Mouse (Mus musculus): ENCODE measurements around the gene Syngr1. TPM values are rescaled to one million over a fixed set of nuclear protein-coding genes. Genes with fewer than 3 reads are reported as not detected.

Syngr1 gene
- polyA plus RNA-seq, 1 experiment from 2014 or later: 32.8 TPM

GRCm38 (mm10) chr15:80157197-80157943 is 66.2 kb downstream of the Syngr1 start:
- Histone ChIP-seq H3K4me3 (replicated peaks) (no peak overlapping the region), H3K4me1 (peaks cover 33% of the 10 kb centered on the region), H3K36me3 (peaks cover 62% of the 10 kb centered on the region), H3K4me2 (no peak overlapping the region), H3K9ac (no peak overlapping the region), H3K9me3 (no peaks in the 10 kb centered on the region), H3K27me3 (replicated peaks) (no peaks in the 10 kb centered on the region), H3K27ac (peak overlapping the region; percentile 91)
- 82% methylated on average over 22 of the region's 22 CpGs for WGBS
- ATAC-seq (ENCODE audit: insufficient read depth, low FRiP score, low read depth): no peak

DNA sequence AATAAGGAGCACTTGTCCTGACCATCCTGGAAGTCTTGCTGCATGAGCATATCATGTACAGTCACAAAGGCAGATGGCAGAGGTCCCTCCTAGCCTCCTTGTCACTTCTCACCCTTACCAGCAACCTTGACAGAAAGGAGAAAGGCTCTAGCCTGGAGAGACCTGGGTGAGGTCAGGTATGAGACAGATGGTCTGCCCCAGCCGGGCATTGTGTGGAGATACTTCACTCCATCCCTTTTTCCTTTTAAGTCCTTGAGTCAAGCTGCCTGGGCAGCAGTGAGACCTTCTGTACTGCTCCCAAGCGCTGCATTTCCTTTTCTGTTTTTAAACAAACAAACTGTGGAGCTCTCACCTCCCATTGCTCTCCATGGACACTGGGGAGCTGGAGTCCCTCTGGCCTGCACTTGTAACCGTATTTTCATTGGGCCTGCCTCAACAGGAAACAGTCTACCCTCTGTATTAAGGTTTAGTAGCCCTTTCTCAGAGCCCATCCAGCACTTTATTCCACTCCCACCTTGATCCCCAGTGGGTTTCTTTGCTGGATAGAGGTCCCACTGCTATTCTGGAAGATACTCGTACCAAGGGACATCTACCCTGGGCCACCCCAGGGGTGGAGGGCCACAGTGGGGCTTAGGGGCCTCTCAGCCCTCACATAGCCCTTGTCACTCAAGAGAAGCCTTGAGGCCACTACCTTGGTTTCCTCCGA is 67.0 kb downstream of the Syngr1 start:
- Histone ChIP-seq H3K27ac (peak overlapping the region; percentile 91), H3K9ac (no peak overlapping the region), H3K9me3 (no peaks in the 10 kb centered on the region), H3K36me3 (peaks cover 55% of the 10 kb centered on the region), H3K4me3 (replicated peaks) (no peak overlapping the region), H3K4me2 (no peak overlapping the region), H3K4me1 (peaks cover 33% of the 10 kb centered on the region), H3K27me3 (replicated peaks) (no peaks in the 10 kb centered on the region)
- WGBS: 62% methylated on average over 5 of the region's 5 CpGs
- ATAC-seq (ENCODE audit: insufficient read depth, low FRiP score, low read depth): no peak

- no peak overlapping the region for H3K4me2 ChIP-seq
- ATAC-seq (ENCODE audit: insufficient read depth, low FRiP score, low read depth): no peak
- H3K36me3 ChIP-seq: peaks cover 50% of the 10 kb centered on the region
- WGBS: 42% methylated on average over 4 of the region's 4 CpGs
- H3K9ac ChIP-seq: no peak overlapping the region
- peak overlapping the region; percentile 91 for H3K27ac ChIP-seq
- H3K9me3 ChIP-seq: no peaks in the 10 kb centered on the region
- no peaks in the 10 kb centered on the region for H3K27me3 ChIP-seq (replicated peaks)
- no peak overlapping the region for H3K4me3 ChIP-seq (replicated peaks)
- H3K4me1 ChIP-seq: peaks cover 33% of the 10 kb centered on the region
Measured at GRCm38 (mm10) chr15:80158707-80159090, 67.6 kb downstream of the Syngr1 start.

DNA sequence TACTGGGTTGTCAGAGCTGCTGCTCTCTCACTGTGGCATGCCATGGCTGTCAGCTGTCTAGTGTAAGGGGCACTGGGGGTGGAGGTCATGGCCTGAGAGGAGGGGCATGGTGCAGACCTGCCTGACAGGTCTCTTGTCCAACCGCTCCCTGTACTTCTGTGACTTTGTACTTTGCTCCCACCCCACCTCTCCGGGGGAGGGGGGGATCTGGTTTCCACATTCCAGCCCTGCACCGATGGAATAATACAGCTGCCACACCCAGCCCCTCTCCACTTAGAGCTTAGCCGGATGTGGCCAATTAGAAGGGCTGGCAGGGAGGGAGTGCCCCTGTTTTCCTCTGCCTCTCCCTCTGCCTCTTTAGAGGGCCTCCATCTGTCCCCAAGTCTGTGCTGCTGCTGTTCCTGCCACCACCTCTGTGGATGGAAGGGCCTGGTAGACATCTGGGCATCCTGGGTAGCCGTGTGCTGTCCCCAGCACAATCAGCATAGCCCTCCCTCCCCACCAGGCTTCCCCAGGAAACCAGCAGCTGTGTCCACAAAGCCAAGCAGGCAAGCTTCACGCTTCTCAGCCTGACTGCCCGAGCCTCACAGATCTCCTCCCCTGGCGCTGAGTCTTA is 68.3 kb downstream of the Syngr1 start:
- H3K9ac ChIP-seq: no peak overlapping the region; the same call in 1 of the 2 replicates
- 39% methylated on average over 8 of the region's 8 CpGs for WGBS
- peak; percentile 91 for ATAC-seq (ENCODE audit: insufficient read depth, low FRiP score, low read depth)

GRCm38 (mm10) chr15:80160223-80160622 is 69.1 kb downstream of the Syngr1 start:
- Histone ChIP-seq H3K4me2 (no peak overlapping the region; the same call in 1 of the 2 replicates), H3K9ac (no peak overlapping the region)
- 75% methylated on average over 13 of the region's 13 CpGs for WGBS

More for the DNA sequence above, 68.3 kb downstream of the Syngr1 start:
- H3K4me1 ChIP-seq: peaks cover 33% of the 10 kb centered on the region
- H3K4me3 ChIP-seq (replicated peaks): no peak overlapping the region
- H3K27me3 ChIP-seq (replicated peaks): no peaks in the 10 kb centered on the region
- no peaks in the 10 kb centered on the region for H3K9me3 ChIP-seq
- peak overlapping the region; percentile 13 for H3K4me2 ChIP-seq
- peaks cover 44% of the 10 kb centered on the region for H3K36me3 ChIP-seq
- peak overlapping the region; percentile 91 for H3K27ac ChIP-seq

GRCm38 (mm10) chr15:80160726-80161125 is 69.6 kb downstream of the Syngr1 start:
- Histone ChIP-seq H3K36me3 (peaks cover 35% of the 10 kb centered on the region), H3K4me1 (peaks cover 33% of the 10 kb centered on the region), H3K27ac (peak overlapping the region; percentile 91), H3K4me2 (no peak overlapping the region), H3K27me3 (replicated peaks) (no peaks in the 10 kb centered on the region), H3K4me3 (replicated peaks) (no peak overlapping the region), H3K9ac (no peak overlapping the region), H3K9me3 (no peaks in the 10 kb centered on the region)
- WGBS: 87% methylated on average over 4 of the region's 4 CpGs
- no peak for ATAC-seq (ENCODE audit: insufficient read depth, low FRiP score, low read depth)

More at GRCm38 (mm10) chr15:80160223-80160622, 69.1 kb downstream of the Syngr1 start:
- Histone ChIP-seq H3K27ac (peak overlapping the region; percentile 91), H3K4me3 (replicated peaks) (no peak overlapping the region), H3K36me3 (peaks cover 40% of the 10 kb centered on the region), H3K4me1 (peaks cover 33% of the 10 kb centered on the region), H3K9me3 (no peaks in the 10 kb centered on the region), H3K27me3 (replicated peaks) (no peaks in the 10 kb centered on the region)
- no peak for ATAC-seq (ENCODE audit: insufficient read depth, low FRiP score, low read depth)

GRCm38 (mm10) chr15:80161199-80161598 is 70.1 kb downstream of the Syngr1 start:
- no peak overlapping the region; the same call in 1 of the 2 replicates for H3K9ac ChIP-seq
- H3K27ac ChIP-seq: peak overlapping the region; percentile 91; the same call in 1 of the 2 replicates
- peaks cover 33% of the 10 kb centered on the region for H3K36me3 ChIP-seq
- H3K4me2 ChIP-seq: no peak overlapping the region
- H3K4me1 ChIP-seq: peaks cover 33% of the 10 kb centered on the region
- no peak overlapping the region for H3K4me3 ChIP-seq (replicated peaks)
- no peaks in the 10 kb centered on the region for H3K9me3 ChIP-seq
- ATAC-seq (ENCODE audit: insufficient read depth, low FRiP score, low read depth): no peak
- 91% methylated on average over 3 of the region's 3 CpGs for WGBS
- no peaks in the 10 kb centered on the region for H3K27me3 ChIP-seq (replicated peaks)

- H3K27ac ChIP-seq: no peak overlapping the region
- no peak for ATAC-seq (ENCODE audit: insufficient read depth, low FRiP score, low read depth)
- no peak overlapping the region for H3K9ac ChIP-seq
- peaks cover 31% of the 10 kb centered on the region for H3K4me1 ChIP-seq
- H3K4me2 ChIP-seq: no peak overlapping the region
- peaks cover 31% of the 10 kb centered on the region for H3K36me3 ChIP-seq
- H3K9me3 ChIP-seq: no peaks in the 10 kb centered on the region
- no peak overlapping the region for H3K4me3 ChIP-seq (replicated peaks)
- WGBS: 79% methylated on average over 4 of the region's 4 CpGs
- no peaks in the 10 kb centered on the region for H3K27me3 ChIP-seq (replicated peaks)
Measured at GRCm38 (mm10) chr15:80162401-80162964, 71.3 kb downstream of the Syngr1 start.

DNA sequence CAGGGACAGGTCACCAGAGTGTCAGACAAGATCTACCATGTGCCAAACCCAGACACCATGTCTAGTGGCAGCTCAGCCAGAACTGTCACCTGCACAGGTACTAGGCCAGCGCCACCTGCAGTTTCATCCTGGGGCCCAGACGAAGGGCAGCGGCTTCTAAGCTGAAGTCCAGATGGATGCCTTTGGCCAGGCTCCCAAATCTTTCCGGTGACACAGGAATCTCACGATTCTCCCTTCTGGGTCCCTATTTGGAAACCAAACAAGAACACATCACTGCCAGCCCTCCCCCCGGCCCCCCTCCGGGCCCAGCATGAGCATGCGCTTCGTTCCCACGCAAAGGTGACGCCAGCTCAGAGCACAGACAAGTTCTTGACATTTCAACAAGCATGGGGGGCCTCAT is 72.1 kb downstream of the Syngr1 start:
- Histone ChIP-seq H3K27me3 (replicated peaks) (no peaks in the 10 kb centered on the region), H3K27ac (no peak overlapping the region), H3K36me3 (peaks cover 27% of the 10 kb centered on the region), H3K4me2 (no peak overlapping the region), H3K9me3 (no peaks in the 10 kb centered on the region), H3K9ac (no peak overlapping the region), H3K4me1 (peaks cover 23% of the 10 kb centered on the region), H3K4me3 (replicated peaks) (no peak overlapping the region)
- WGBS: 80% methylated on average over 11 of the region's 11 CpGs
- no peak for ATAC-seq (ENCODE audit: insufficient read depth, low FRiP score, low read depth)

DNA sequence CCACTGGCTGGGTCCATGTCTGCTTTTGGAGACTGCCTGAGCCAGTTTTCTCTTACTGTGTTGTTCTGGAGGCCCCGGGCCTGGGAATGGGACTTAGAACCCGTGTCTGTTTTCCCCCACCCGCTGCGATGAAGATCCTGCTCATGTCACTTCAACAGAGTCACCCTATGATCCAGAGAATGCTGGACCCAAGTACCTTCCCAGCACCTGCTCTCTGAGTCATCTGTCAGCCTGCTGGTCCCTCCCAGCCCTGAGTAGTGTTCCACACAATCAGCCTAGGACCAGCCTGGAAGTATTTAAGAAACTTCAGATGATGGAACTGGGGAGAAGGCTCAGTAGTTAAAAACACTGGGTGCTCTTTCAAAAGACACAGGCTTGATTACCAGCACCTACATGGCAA is 72.6 kb downstream of the Syngr1 start:
- no peak overlapping the region for H3K9ac ChIP-seq
- H3K4me3 ChIP-seq (replicated peaks): no peak overlapping the region
- no peaks in the 10 kb centered on the region for H3K27me3 ChIP-seq (replicated peaks)
- WGBS: 85% methylated on average over 4 of the region's 4 CpGs
- peaks cover 20% of the 10 kb centered on the region for H3K4me1 ChIP-seq
- peaks cover 26% of the 10 kb centered on the region for H3K36me3 ChIP-seq
- H3K27ac ChIP-seq: no peak overlapping the region
- ATAC-seq (ENCODE audit: insufficient read depth, low FRiP score, low read depth): no peak
- no peaks in the 10 kb centered on the region for H3K9me3 ChIP-seq
- H3K4me2 ChIP-seq: no peak overlapping the region

DNA sequence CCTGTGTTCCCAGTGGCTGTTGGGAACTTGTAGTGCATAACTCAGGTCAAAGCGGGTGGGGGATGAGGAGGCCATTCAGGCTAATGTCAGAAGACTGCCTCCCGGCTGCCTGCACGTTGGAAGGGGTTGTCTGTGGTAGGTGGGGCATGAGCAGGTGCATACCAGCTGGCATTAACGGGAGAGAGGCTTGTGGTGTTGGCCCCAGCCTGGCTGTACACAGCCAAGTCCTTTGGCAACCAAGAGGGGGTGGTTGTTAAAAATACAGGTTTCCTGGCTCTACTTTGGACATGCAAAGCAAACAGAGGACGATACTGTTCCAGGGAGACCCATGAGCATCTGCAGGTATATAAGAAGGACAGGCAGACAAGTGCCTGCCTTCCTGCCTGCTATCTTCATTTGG is 74.3 kb downstream of the Syngr1 start:
- no peak overlapping the region for H3K9ac ChIP-seq
- peaks cover 5% of the 10 kb centered on the region for H3K4me1 ChIP-seq
- no peak overlapping the region for H3K4me2 ChIP-seq
- no peak overlapping the region for H3K4me3 ChIP-seq (replicated peaks)
- WGBS: 41% methylated on average over 5 of the region's 5 CpGs
- H3K9me3 ChIP-seq: no peaks in the 10 kb centered on the region
- H3K27me3 ChIP-seq (replicated peaks): no peaks in the 10 kb centered on the region
- ATAC-seq (ENCODE audit: insufficient read depth, low FRiP score, low read depth): no peak
- peaks cover 10% of the 10 kb centered on the region for H3K36me3 ChIP-seq
- H3K27ac ChIP-seq: no peak overlapping the region
